ENCODE assay signal across 13 mouse cellular contexts in genomic region chr5:102483285-102483975, GRCm38 (mm10). TPM values are rescaled to one million over a fixed set of nuclear protein-coding genes. Genes with fewer than 3 reads are reported as not detected.
DNase-seq lines count a peak whose midpoint lies in the region; ATAC-seq lines count a peak whose summit lies in the region.
"Had no signal": no experiment of that assay in that cellular context is flagged by ENCODE, and none has a peak within 500 bp of the region (broad histone marks: within the 10 kb centered on the region; RNA-seq: fewer than 3 reads in every experiment).

No protein-coding gene starts in this region.

- WGBS in kidney, embryonic 14.5 days = 30% methylated on average over 10 of the region's 10 CpGs
- 29% methylated on average over 10 of the region's 10 CpGs for WGBS in intestine, embryonic 14.5 days
- 36% methylated on average over 10 of the region's 10 CpGs for WGBS in liver, embryonic 11.5 days
- WGBS in stomach, embryonic 16.5 days = 23% methylated on average over 10 of the region's 10 CpGs
- WGBS in midbrain, embryonic 10.5 days = 39% methylated on average over 10 of the region's 10 CpGs

- H3K36me3 ChIP-seq in kidney, embryonic 14.5 days (ENCODE audit: control insufficient read depth, insufficient read depth, low read length) = no peaks in the 10 kb centered on the region
- H3K36me3 ChIP-seq in intestine, embryonic 14.5 days (ENCODE audit: control insufficient read depth, insufficient read depth, low read length) = no peaks in the 10 kb centered on the region
- H3K36me3 ChIP-seq in liver, embryonic 11.5 days (ENCODE audit: control insufficient read depth, insufficient read depth, low read length) = no peaks in the 10 kb centered on the region
- no peaks in the 10 kb centered on the region for H3K36me3 ChIP-seq in stomach, embryonic 16.5 days (ENCODE audit: control insufficient read depth, insufficient read depth, low read length)
- H3K36me3 ChIP-seq in midbrain, embryonic 10.5 days = no peaks in the 10 kb centered on the region
- H3K36me3 ChIP-seq: heart, embryonic 12.5 days; hindbrain, embryonic 13.5 days had no signal

- H3K27ac ChIP-seq in kidney, embryonic 14.5 days (ENCODE audit: low read depth, low read length) = no peak overlapping the region
- no peak overlapping the region for H3K27ac ChIP-seq in intestine, embryonic 14.5 days (ENCODE audit: low read depth)
- no peak overlapping the region for H3K27ac ChIP-seq in liver, embryonic 11.5 days (ENCODE audit: low read depth, low read length)
- peak overlapping the region; percentile 46 for H3K27ac ChIP-seq in stomach, embryonic 16.5 days (ENCODE audit: low read length)
- no peak overlapping the region for H3K27ac ChIP-seq in midbrain, embryonic 10.5 days (replicated peaks)
- H3K27ac ChIP-seq: hindbrain, embryonic 13.5 days had no signal

- H3K9ac ChIP-seq in kidney, embryonic 14.5 days (ENCODE audit: low read depth, low read length) = no peak overlapping the region
- H3K9ac ChIP-seq in intestine, embryonic 14.5 days (ENCODE audit: low read length) = no peak overlapping the region
- no peak overlapping the region for H3K9ac ChIP-seq in liver, embryonic 11.5 days (ENCODE audit: low read depth, low read length)
- H3K9ac ChIP-seq in stomach, embryonic 16.5 days (ENCODE audit: low read length) = peak overlapping the region; percentile 83
- H3K9ac ChIP-seq: heart, embryonic 12.5 days; hindbrain, embryonic 13.5 days had no signal

- DNase-seq in kidney, adult 8-10 months = no peak
- no peak for DNase-seq in intestine, embryonic 14.5 days (ENCODE audit: low spot score)
- DNase-seq in liver, embryonic 11.5 days (ENCODE audit: low spot score) = no peak
- no peak for DNase-seq in layer of hippocampus, postnatal 25 days (ENCODE audit: extremely low spot score in 1 of 2, low spot score in 1 of 2)
- no peak for DNase-seq in midbrain, embryonic 10.5 days (ENCODE audit: low spot score)
- DNase-seq: kidney, postnatal 14 days had no signal

- H3K4me2 ChIP-seq in kidney, embryonic 14.5 days (replicated peaks; ENCODE audit: low read depth, low read length) = 0 out of 2 replicates have a peak overlapping the region, but pooled peaks have one; percentile 5
- H3K4me2 ChIP-seq in intestine, embryonic 14.5 days (ENCODE audit: low read length) = peak overlapping the region; percentile 83
- H3K4me2 ChIP-seq in liver, embryonic 11.5 days = peak overlapping the region; percentile 25
- peak overlapping the region; percentile 75 for H3K4me2 ChIP-seq in stomach, embryonic 16.5 days (ENCODE audit: low read depth, low read length)
- H3K4me2 ChIP-seq: heart, embryonic 12.5 days had no signal

- H3K27me3 ChIP-seq in kidney, embryonic 14.5 days (ENCODE audit: control insufficient read depth, insufficient read depth, low read length) = no peaks in the 10 kb centered on the region
- no peaks in the 10 kb centered on the region for H3K27me3 ChIP-seq in intestine, embryonic 14.5 days (replicated peaks; ENCODE audit: control insufficient read depth, insufficient read depth, low read length)
- H3K27me3 ChIP-seq in liver, embryonic 11.5 days (replicated peaks; ENCODE audit: control insufficient read depth, insufficient read depth, low read length) = peaks cover 4% of the 10 kb centered on the region; the same call in 1 of the 2 replicates
- no peaks in the 10 kb centered on the region for H3K27me3 ChIP-seq in stomach, embryonic 16.5 days (ENCODE audit: control insufficient read depth, insufficient read depth, low read length)
- peaks cover 14% of the 10 kb centered on the region for H3K27me3 ChIP-seq in midbrain, embryonic 10.5 days (ENCODE audit: low read depth, poor library complexity, severe bottlenecking)
- H3K27me3 ChIP-seq: hindbrain, embryonic 13.5 days had no signal

- no peaks in the 10 kb centered on the region for H3K9me3 ChIP-seq in kidney, embryonic 14.5 days (ENCODE audit: control insufficient read depth, low read length)
- no peaks in the 10 kb centered on the region for H3K9me3 ChIP-seq in intestine, embryonic 14.5 days (ENCODE audit: control insufficient read depth, low read length)
- H3K9me3 ChIP-seq in liver, embryonic 11.5 days (ENCODE audit: control insufficient read depth, low read length) = no peaks in the 10 kb centered on the region
- no peaks in the 10 kb centered on the region for H3K9me3 ChIP-seq in stomach, embryonic 16.5 days (replicated peaks; ENCODE audit: control insufficient read depth, low read length)
- H3K9me3 ChIP-seq in midbrain, embryonic 10.5 days (replicated peaks) = no peaks in the 10 kb centered on the region
- H3K9me3 ChIP-seq: heart, embryonic 12.5 days; hindbrain, embryonic 13.5 days had no signal

- ATAC-seq in kidney, embryonic 14.5 days (ENCODE audit: low FRiP score, low TSS enrichment) = no peak
- no peak for ATAC-seq in intestine, embryonic 14.5 days (replicated peaks; ENCODE audit: low FRiP score, low TSS enrichment, low read depth)
- ATAC-seq in liver, embryonic 11.5 days (replicated peaks; ENCODE audit: low FRiP score) = peak; percentile 70
- peak; percentile 32 for ATAC-seq in stomach, embryonic 16.5 days (ENCODE audit: insufficient read depth, low FRiP score)
- no peak for ATAC-seq in monocyte, adult 5-6 weeks (replicated peaks; ENCODE audit: insufficient number of reproducible peaks, low FRiP score, low TSS enrichment, poor library complexity, severe bottlenecking)

- 0 out of 2 replicates have a peak, but pooled peaks cover 3% of the 10 kb centered on the region for H3K4me1 ChIP-seq in kidney, embryonic 14.5 days (ENCODE audit: control insufficient read depth, insufficient read depth, low read length)
- H3K4me1 ChIP-seq in intestine, embryonic 14.5 days (replicated peaks; ENCODE audit: control insufficient read depth, insufficient read depth, low read length) = peaks cover 9% of the 10 kb centered on the region
- H3K4me1 ChIP-seq in liver, embryonic 11.5 days (replicated peaks; ENCODE audit: control insufficient read depth, insufficient read depth, low read length) = peaks cover 2% of the 10 kb centered on the region; the same call in 1 of the 2 replicates
- H3K4me1 ChIP-seq in stomach, embryonic 16.5 days (ENCODE audit: control insufficient read depth, insufficient read depth, low read length) = peaks cover 12% of the 10 kb centered on the region
- peaks cover 44% of the 10 kb centered on the region for H3K4me1 ChIP-seq in midbrain, embryonic 10.5 days

- H3K4me3 ChIP-seq in kidney, embryonic 14.5 days (ENCODE audit: low read length) = no peak overlapping the region
- no peak overlapping the region for H3K4me3 ChIP-seq in intestine, embryonic 14.5 days (ENCODE audit: low read depth, low read length)
- H3K4me3 ChIP-seq in liver, embryonic 11.5 days (ENCODE audit: low read depth, low read length) = no peak overlapping the region
- H3K4me3 ChIP-seq in stomach, embryonic 16.5 days (replicated peaks; ENCODE audit: low read length) = peak overlapping the region; percentile 65
- no peak overlapping the region for H3K4me3 ChIP-seq in midbrain, embryonic 10.5 days
- H3K4me3 ChIP-seq: erythroblast, embryonic 14.5 days; heart, embryonic 12.5 days; hindbrain, embryonic 13.5 days had no signal

RNA-seq across cellular contexts. Expression of gene Arhgap24, which starts 2.2 kb away (rescaled TPM):
- polyA plus RNA-seq in kidney, embryonic 14.5 days (2014; fragmentation: Nextera tagmentation; extraction: Ambion mirVana) = 30.9 and 51.1 TPM in 2 replicates
- 14.3 and 14.8 TPM in 2 replicates for polyA plus RNA-seq in intestine, embryonic 14.5 days (2014; fragmentation: Nextera tagmentation; extraction: Ambion mirVana)
- 5.0 and 5.3 TPM in 2 replicates for polyA plus RNA-seq in liver, embryonic 11.5 days (2014; fragmentation: Nextera tagmentation; extraction: Ambion mirVana)
- 29.6 and 32.3 TPM in 2 replicates for polyA plus RNA-seq in stomach, embryonic 16.5 days (2015; fragmentation: Nextera tagmentation; extraction: Ambion mirVana)
- total RNA-seq in layer of hippocampus, postnatal 25 days (2021) = 1 to 10 TPM; 6.1 to 7.0 TPM
- 2.9 to 5.0 TPM (median 4.5 TPM) in 3 replicates for total RNA-seq in monocyte, adult 5-6 weeks (2017)
- polyA plus RNA-seq in midbrain, embryonic 10.5 days (2016; fragmentation: Nextera tagmentation; extraction: Ambion mirVana) = 3.5 and 3.9 TPM in 2 replicates
- total RNA-seq: megakaryocyte-erythroid progenitor cell, adult 5-6 weeks had no signal
- polyA plus RNA-seq: erythroblast, embryonic 14.5 days had no signal

Comparison
In these comparisons a context has a peak if more than half of its experiments do, and no peak if none do; other contexts are left out.
1. ATAC-seq: peak in liver, embryonic 11.5 days (single experiment) and stomach, embryonic 16.5 days (single experiment); none in kidney, embryonic 14.5 days (single experiment), intestine, embryonic 14.5 days (single experiment) and monocyte, adult 5-6 weeks (single experiment).
2. H3K4me2 ChIP-seq: peak in every context shown above with its lines; median percentile 83 in intestine, embryonic 14.5 days; 75 in stomach, embryonic 16.5 days; 25 in liver, embryonic 11.5 days; 5 in kidney, embryonic 14.5 days.